Mouse (Mus musculus) ES-Bruce4 (cell line): ENCODE measurements around the gene Sdhaf1.

Experiments used
- CTCF ChIP-seq: IDR thresholded peaks from one replicate; pipeline ENCODE4 v1.8.1; 2011; ENCODE audit warnings: low read depth, low read length
- EP300 ChIP-seq: IDR thresholded peaks from 2 replicates; pipeline ENCODE4 v1.6.1; 2011; ENCODE audit warnings: low read depth, low read length; ENCODE audit not compliant: insufficient read depth
- POLR2A ChIP-seq: IDR thresholded peaks from one replicate; pipeline ENCODE4 v1.8.1; 2011; ENCODE audit warnings: low read length; ENCODE audit not compliant: insufficient read depth

DNA sequence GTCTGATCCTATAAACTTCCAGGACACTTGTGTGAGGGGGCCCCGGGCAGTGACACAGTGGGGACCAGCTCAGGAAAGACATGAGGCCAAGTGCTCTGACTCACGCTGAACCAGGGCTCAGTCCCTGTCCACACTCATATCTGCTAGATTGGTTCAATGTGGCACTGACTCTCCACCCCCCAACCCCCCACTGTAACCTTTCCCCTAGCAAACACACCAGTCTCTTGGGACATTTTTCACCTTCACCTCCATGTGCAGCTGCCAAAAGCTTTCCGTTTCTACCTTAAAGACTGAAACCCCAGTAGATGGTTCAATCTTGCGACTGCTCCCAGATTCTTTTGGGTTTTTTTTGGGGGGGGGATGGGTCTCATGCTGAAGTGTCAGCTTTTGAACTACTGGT is 30.4 kb upstream of the Sdhaf1 start:
- TF ChIP-seq CTCF (no peak), POLR2A (no peak), EP300 (no peak)
